In genomic region chr6:134202176-134202575, GRCm38 (mm10) we compare ENCODE assay signal across 21 mouse cellular contexts.
DNase-seq lines count a peak whose midpoint lies in the region; ATAC-seq and TF ChIP-seq lines count a peak whose summit lies in the region.
"Had no signal": no experiment of that assay in that cellular context is flagged by ENCODE, and none has a peak within 500 bp of the region (broad histone marks: within the 10 kb centered on the region; RNA-seq: fewer than 3 reads in every experiment).

No protein-coding gene starts in this region.

- peak; percentile 21 to 39 for DNase-seq in lung, adult 18-20 months
- DNase-seq in lung, adult 2 months, result no peak
- no peak for DNase-seq in left cerebral cortex, adult 18-20 months (ENCODE audit: low spot score in 2 of 2)
- DNase-seq in layer of hippocampus, adult 9-10 months (ENCODE audit: low spot score), result no peak
- DNase-seq: adrenal gland, adult 8-10 months; adrenal gland, postnatal 36 days; B cell, adult 2 months; cerebellum, adult 11-12 months; cerebellum, adult 9-10 months; cerebellum, postnatal 25 days; forebrain, postnatal 0 days; gastrocnemius, postnatal 25 days had no signal

- TF ChIP-seq POLR2A in lung, adult 2 months (IDR thresholded peaks at IDR 0.05; ENCODE audit: borderline replicate concordance, extremely low read depth, low read depth, low read length), result no peak
- no peak for TF ChIP-seq POLR2A in bone marrow, adult 2 months (IDR thresholded peaks at IDR 0.05; ENCODE audit: borderline replicate concordance, control insufficient read depth, low read depth, low read length)

- peak; percentile 75 for ATAC-seq in granulocyte monocyte progenitor cell, adult 5-6 weeks (replicated peaks; ENCODE audit: poor library complexity, severe bottlenecking)
- ATAC-seq in megakaryocyte progenitor cell, adult 5-6 weeks (replicated peaks; ENCODE audit: poor library complexity), result peak; percentile 76
- ATAC-seq: CD4-positive, CD25-positive, alpha-beta regulatory T cell, adult 4 months; forebrain, embryonic 13.5 days; forebrain, postnatal 0 days; hindbrain, embryonic 16.5 days had no signal

- no peak for TF ChIP-seq CTCF in lung, adult 2 months (IDR thresholded peaks at IDR 0.05; ENCODE audit: insufficient read depth, low read length)
- TF ChIP-seq CTCF in bone marrow, adult 2 months (IDR thresholded peaks at IDR 0.05; ENCODE audit: control insufficient read depth, insufficient read depth, low read length), result no peak

- WGBS in lung, adult 2 months, result 62% methylated on average over 5 of the region's 5 CpGs
- WGBS in bone marrow, adult 2 months, result 20% methylated on average over 5 of the region's 5 CpGs

- peaks cover 13% of the 10 kb centered on the region for H3K4me1 ChIP-seq in lung, adult 2 months (ENCODE audit: control insufficient read depth, insufficient read depth, low read length)
- H3K4me1 ChIP-seq in bone marrow, adult 2 months (ENCODE audit: control insufficient read depth, insufficient read depth, low read length), result no peaks in the 10 kb centered on the region; the same call in 1 of the 2 replicates

- H3K27ac ChIP-seq in bone marrow, adult 2 months (ENCODE audit: control insufficient read depth, insufficient read depth, low read depth, low read length, poor library complexity), result peak overlapping the region; percentile 7; the same call in 1 of the 2 replicates
- H3K27ac ChIP-seq: forebrain, embryonic 13.5 days; heart, adult 2 months; hindbrain, embryonic 12.5 days had no signal

- no peak overlapping the region for H3K4me3 ChIP-seq in lung, adult 2 months (replicated peaks; ENCODE audit: extremely low read depth, low read depth, low read length)
- no peak overlapping the region for H3K4me3 ChIP-seq in bone marrow, adult 2 months (replicated peaks; ENCODE audit: control insufficient read depth, low read depth, low read length)
- H3K4me3 ChIP-seq: forebrain, embryonic 13.5 days; heart, adult 2 months; heart, embryonic 12.5 days; hindbrain, embryonic 12.5 days had no signal

Comparison
In these comparisons a context has a peak if more than half of its experiments do, and no peak if none do; other contexts are left out.
1. DNase-seq: peak in lung, adult 18-20 months (2 of 2); none in lung, adult 2 months (single experiment), left cerebral cortex, adult 18-20 months (0 of 2) and layer of hippocampus, adult 9-10 months (single experiment).